Mouse (Mus musculus) olfactory bulb, adult 2 months (tissue): ENCODE results near the gene Rcbtb1. TPM values are rescaled to one million over a fixed set of nuclear protein-coding genes. Genes with fewer than 3 reads are reported as not detected.
"Not testable (repeated sequence)": the region's sequence is repeated elsewhere in the genome, so short reads cannot be mapped to it uniquely, and the experiment has no call there.

Source experiments
- H3K27ac ChIP-seq: fragments of 200-500 bp; 2 replicates; pipeline ENCODE4 v1.5.1; 2012; ENCODE audit warnings: low read depth, low read length; ENCODE audit not compliant: insufficient read depth
- H3K4me1 ChIP-seq: fragments of 200-500 bp; 2 replicates; pipeline ENCODE4 v1.6.1; 2012; ENCODE audit warnings: low read length; ENCODE audit not compliant: control insufficient read depth, insufficient read depth
- H3K4me3 ChIP-seq: fragments of 200-500 bp; 2 replicates; pipeline ENCODE4 v1.5.1; 2012; ENCODE audit warnings: mild to moderate bottlenecking, low read depth, low read length, moderate library complexity; ENCODE audit not compliant: insufficient read depth
- CTCF ChIP-seq: fragments of 200-500 bp; IDR thresholded peaks from 2 replicates; pipeline ENCODE4 v1.5.1; 2012; ENCODE audit warnings: low read depth, mild to moderate bottlenecking, low read length, moderate library complexity; ENCODE audit not compliant: insufficient read depth
- POLR2A ChIP-seq: fragments of 200-500 bp; IDR thresholded peaks from 2 replicates; pipeline ENCODE4 v1.6.1; 2012; ENCODE audit warnings: mild to moderate bottlenecking, low read depth, low read length, moderate library complexity; ENCODE audit not compliant: insufficient read depth
- WGBS: fragments of 180-500 bp; shearing (Covaris S2); methylation state at CpG from one replicate; pipeline ENCODE4 v1.1.7; 2018; 5-methylcytosine and 5-hydroxymethylcytosine counted together
- polyA plus RNA-seq: library from polyadenylated mRNA; stranded (reverse); fragments of >200 nt; gene quantifications from 2 replicates; pipeline ENCODE4 v1.2.4, GENCODE M21; 2012; ENCODE audit warnings: low replicate concordance; ENCODE audit not compliant: missing spikeins, insufficient read depth, insufficient read length

Gene Rcbtb1
- polyA plus RNA-seq, 1 experiment = not detected

DNA sequence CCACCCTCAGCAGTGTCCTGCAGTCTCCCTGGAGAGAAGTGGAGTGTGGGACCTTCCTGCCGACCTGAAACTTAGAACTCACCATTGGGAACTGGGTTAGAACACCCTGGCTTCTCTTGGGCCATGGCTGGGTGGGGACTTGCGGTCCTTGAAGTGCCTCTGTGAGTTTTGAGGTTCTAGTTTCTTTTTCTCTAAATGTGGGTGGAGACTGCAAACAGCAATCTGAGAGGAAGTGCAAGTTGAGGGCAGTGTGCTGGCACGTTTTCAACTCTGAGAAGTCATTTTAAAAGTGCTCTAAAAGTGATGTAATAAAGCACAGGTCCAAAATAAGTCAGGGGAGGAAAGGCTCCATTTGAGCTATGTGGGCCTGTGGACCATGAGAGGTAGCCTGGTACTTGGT, 59.0 kb downstream of the Rcbtb1 start, which contains the start of gene Gm6904:
Gm6904 (minus strand) TSS at position 161 of the 400 bp plus-strand sequence.
- TF ChIP-seq CTCF = no peak
- TF ChIP-seq POLR2A = no peak
- no peak within 1 kb of the TSS for H3K27ac ChIP-seq
- H3K4me1 ChIP-seq = no peaks in the 10 kb centered on the region
- 75% methylated on average over 3 of the region's 3 CpGs for WGBS
- H3K4me3 ChIP-seq = no peak within 1 kb of the TSS

DNA sequence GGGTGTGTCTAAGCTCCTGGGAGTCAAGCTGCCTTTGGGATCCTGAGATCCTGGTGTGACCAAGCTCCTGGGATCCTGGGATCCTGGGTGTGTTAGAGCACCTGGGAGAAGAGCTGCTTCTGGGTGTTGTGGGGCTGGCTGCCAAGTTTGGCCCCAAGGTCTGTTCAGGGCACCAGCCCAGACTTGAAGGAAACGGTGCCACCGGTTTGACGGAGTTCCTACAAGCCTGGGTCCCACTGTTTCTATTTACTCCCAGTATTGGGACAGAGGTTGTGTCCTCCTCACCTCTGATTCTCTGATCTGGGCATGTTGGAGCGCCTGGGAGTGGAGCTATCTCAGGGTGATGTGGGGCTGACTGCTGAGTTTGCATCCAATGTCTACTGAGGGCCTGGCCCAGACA, 74.0 kb downstream of the Rcbtb1 start:
- H3K27ac ChIP-seq, H3K4me3 ChIP-seq, H3K4me1 ChIP-seq: not testable (repeated sequence)
- WGBS = 94% methylated on average over 4 of the region's 4 CpGs

Other genes with a start within 250 kb of the Rcbtb1 start
- not detected in 2 replicates for gene 1700129C05Rik, start 58.3 kb upstream of the Rcbtb1 start, polyA plus RNA-seq
- not detected in 2 replicates for gene Gm5142, start 22.5 kb upstream of the Rcbtb1 start, polyA plus RNA-seq
- gene Gm6904, start 59.0 kb downstream of the Rcbtb1 start, polyA plus RNA-seq = not detected in 2 replicates
- not detected in 2 replicates for gene Phf11a, start 96.3 kb downstream of the Rcbtb1 start, polyA plus RNA-seq
- gene Phf11b, start 140.1 kb downstream of the Rcbtb1 start, polyA plus RNA-seq = not detected in 2 replicates
- not detected in 2 replicates for gene Phf11d, start 164.3 kb downstream of the Rcbtb1 start, polyA plus RNA-seq
- gene Phf11c, start 194.2 kb downstream of the Rcbtb1 start, polyA plus RNA-seq = not detected in 2 replicates
- gene Setdb2, start 239.7 kb downstream of the Rcbtb1 start, polyA plus RNA-seq = not detected in 2 replicates
- not detected in 2 replicates for gene Cab39l, start 239.8 kb downstream of the Rcbtb1 start, polyA plus RNA-seq